Mouse (Mus musculus): ENCODE data around the gene Scube3. TPM values are rescaled to one million over a fixed set of nuclear protein-coding genes. Genes with fewer than 3 reads are reported as not detected.

Gene Scube3
- polyA plus RNA-seq, 1 experiment from 2014 or later = 8.6 TPM

GRCm38 (mm10) chr17:28195033-28195432 is 53.1 kb downstream of the Scube3 start:
- DNase-seq (ENCODE audit: low spot score) (no peak), ATAC-seq (ENCODE audit: low FRiP score) (no peak)
- Histone ChIP-seq H3K4me1 (replicated peaks; ENCODE audit: control insufficient read depth, insufficient read depth, low read length) (no peaks in the 10 kb centered on the region), H3K4me3 (ENCODE audit: low read depth, low read length) (no peak overlapping the region), H3K9me3 (ENCODE audit: control insufficient read depth, low read length) (no peaks in the 10 kb centered on the region), H3K4me2 (replicated peaks; ENCODE audit: low read depth, low read length) (no peak overlapping the region), H3K9ac (ENCODE audit: low read depth, low read length) (no peak overlapping the region), H3K36me3 (ENCODE audit: control insufficient read depth, insufficient read depth, low read length) (peaks cover 9% of the 10 kb centered on the region), H3K27me3 (ENCODE audit: control insufficient read depth, insufficient read depth, low read length) (no peaks in the 10 kb centered on the region), H3K27ac (ENCODE audit: low read depth, low read length) (no peak overlapping the region)
- WGBS = 93% methylated on average over 10 of the region's 10 CpGs

GRCm38 (mm10) chr17:28197646-28198045 is 55.7 kb downstream of the Scube3 start:
- Histone ChIP-seq H3K27me3 (ENCODE audit: control insufficient read depth, insufficient read depth, low read length) (no peaks in the 10 kb centered on the region), H3K9ac (ENCODE audit: low read depth, low read length) (no peak overlapping the region), H3K4me1 (replicated peaks; ENCODE audit: control insufficient read depth, insufficient read depth, low read length) (no peaks in the 10 kb centered on the region), H3K9me3 (ENCODE audit: control insufficient read depth, low read length) (no peaks in the 10 kb centered on the region), H3K36me3 (ENCODE audit: control insufficient read depth, insufficient read depth, low read length) (peaks cover 10% of the 10 kb centered on the region; the same call in 1 of the 2 replicates), H3K27ac (ENCODE audit: low read depth, low read length) (no peak overlapping the region), H3K4me2 (replicated peaks; ENCODE audit: low read depth, low read length) (no peak overlapping the region), H3K4me3 (ENCODE audit: low read depth, low read length) (no peak overlapping the region)
- no peak for DNase-seq (ENCODE audit: low spot score)
- 74% methylated on average over 18 of the region's 18 CpGs for WGBS
- no peak for ATAC-seq (ENCODE audit: low FRiP score)

- ATAC-seq (ENCODE audit: low FRiP score) (no peak), DNase-seq (ENCODE audit: low spot score) (no peak)
- no peaks in the 10 kb centered on the region for H3K27me3 ChIP-seq (ENCODE audit: control insufficient read depth, insufficient read depth, low read length)
- H3K4me1 ChIP-seq (replicated peaks; ENCODE audit: control insufficient read depth, insufficient read depth, low read length) = no peaks in the 10 kb centered on the region
- H3K4me2 ChIP-seq (replicated peaks; ENCODE audit: low read depth, low read length) = no peak overlapping the region
- H3K9me3 ChIP-seq (ENCODE audit: control insufficient read depth, low read length) = no peaks in the 10 kb centered on the region
- no peak overlapping the region for H3K4me3 ChIP-seq (ENCODE audit: low read depth, low read length)
- H3K27ac ChIP-seq (ENCODE audit: low read depth, low read length) = no peak overlapping the region
- 81% methylated on average over 14 of the region's 14 CpGs for WGBS
- no peak overlapping the region for H3K9ac ChIP-seq (ENCODE audit: low read depth, low read length)
- H3K36me3 ChIP-seq (ENCODE audit: control insufficient read depth, insufficient read depth, low read length) = 0 out of 2 replicates have a peak, but pooled peaks cover 3% of the 10 kb centered on the region
Observed at GRCm38 (mm10) chr17:28201982-28202381, 60.0 kb downstream of the Scube3 start.

- 39% methylated on average over 14 of the region's 14 CpGs for WGBS
Observed at GRCm38 (mm10) chr17:28204052-28204720, 62.2 kb downstream of the Scube3 start.

GRCm38 (mm10) chr17:28205443-28205842 is 63.5 kb downstream of the Scube3 start:
- ATAC-seq (ENCODE audit: low FRiP score) (no peak), DNase-seq (ENCODE audit: low spot score) (no peak)
- H3K4me1 ChIP-seq (replicated peaks; ENCODE audit: control insufficient read depth, insufficient read depth, low read length) = 0 out of 2 replicates have a peak, but pooled peaks cover 2% of the 10 kb centered on the region
- H3K4me3 ChIP-seq (ENCODE audit: low read depth, low read length) = no peak overlapping the region
- 0 out of 2 replicates have a peak, but pooled peaks cover 3% of the 10 kb centered on the region for H3K36me3 ChIP-seq (ENCODE audit: control insufficient read depth, insufficient read depth, low read length)
- no peaks in the 10 kb centered on the region for H3K9me3 ChIP-seq (ENCODE audit: control insufficient read depth, low read length)
- no peaks in the 10 kb centered on the region for H3K27me3 ChIP-seq (ENCODE audit: control insufficient read depth, insufficient read depth, low read length)
- WGBS = 89% methylated on average over 8 of the region's 8 CpGs
- no peak overlapping the region for H3K9ac ChIP-seq (ENCODE audit: low read depth, low read length)
- H3K4me2 ChIP-seq (replicated peaks; ENCODE audit: low read depth, low read length) = no peak overlapping the region
- H3K27ac ChIP-seq (ENCODE audit: low read depth, low read length) = no peak overlapping the region

More at GRCm38 (mm10) chr17:28204052-28204720, 62.2 kb downstream of the Scube3 start:
- 0 out of 2 replicates have a peak, but pooled peaks cover 3% of the 10 kb centered on the region for H3K36me3 ChIP-seq (ENCODE audit: control insufficient read depth, insufficient read depth, low read length)
- no peaks in the 10 kb centered on the region for H3K27me3 ChIP-seq (ENCODE audit: control insufficient read depth, insufficient read depth, low read length)
- H3K9ac ChIP-seq (ENCODE audit: low read depth, low read length) = no peak overlapping the region
- no peaks in the 10 kb centered on the region for H3K9me3 ChIP-seq (ENCODE audit: control insufficient read depth, low read length)
- H3K4me3 ChIP-seq (ENCODE audit: low read depth, low read length) = no peak overlapping the region
- H3K4me1 ChIP-seq (replicated peaks; ENCODE audit: control insufficient read depth, insufficient read depth, low read length) = 0 out of 2 replicates have a peak, but pooled peaks cover 2% of the 10 kb centered on the region
- no peak overlapping the region for H3K4me2 ChIP-seq (replicated peaks; ENCODE audit: low read depth, low read length)
- ATAC-seq (ENCODE audit: low FRiP score) (peak; percentile 33; the same call in 1 of the 2 replicates), DNase-seq (ENCODE audit: low spot score) (peak; percentile 76)
- H3K27ac ChIP-seq (ENCODE audit: low read depth, low read length) = no peak overlapping the region

- Histone ChIP-seq H3K4me2 (replicated peaks; ENCODE audit: low read depth, low read length) (no peak overlapping the region), H3K36me3 (ENCODE audit: control insufficient read depth, insufficient read depth, low read length) (no peaks in the 10 kb centered on the region), H3K9me3 (ENCODE audit: control insufficient read depth, low read length) (no peaks in the 10 kb centered on the region), H3K9ac (ENCODE audit: low read depth, low read length) (no peak overlapping the region), H3K4me3 (ENCODE audit: low read depth, low read length) (no peak overlapping the region), H3K27ac (ENCODE audit: low read depth, low read length) (peak overlapping the region; percentile 51; the same call in 1 of the 2 replicates), H3K4me1 (replicated peaks; ENCODE audit: control insufficient read depth, insufficient read depth, low read length) (0 out of 2 replicates have a peak, but pooled peaks cover 2% of the 10 kb centered on the region), H3K27me3 (ENCODE audit: control insufficient read depth, insufficient read depth, low read length) (no peaks in the 10 kb centered on the region)
- no peak for DNase-seq (ENCODE audit: low spot score)
- no peak for ATAC-seq (ENCODE audit: low FRiP score)
- 74% methylated on average over 8 of the region's 8 CpGs for WGBS
Observed at GRCm38 (mm10) chr17:28207092-28207491, 65.2 kb downstream of the Scube3 start.

- no peaks in the 10 kb centered on the region for H3K9me3 ChIP-seq (ENCODE audit: control insufficient read depth, low read length)
- H3K4me1 ChIP-seq (replicated peaks; ENCODE audit: control insufficient read depth, insufficient read depth, low read length) = 0 out of 2 replicates have a peak, but pooled peaks cover 2% of the 10 kb centered on the region
- H3K27me3 ChIP-seq (ENCODE audit: control insufficient read depth, insufficient read depth, low read length) = no peaks in the 10 kb centered on the region
- WGBS = 24% methylated on average over 26 of the region's 26 CpGs
- no peak within 1 kb of the TSS for H3K4me3 ChIP-seq (ENCODE audit: low read depth, low read length)
- ATAC-seq (ENCODE audit: low FRiP score) (peak; percentile 49; the same call in 1 of the 2 replicates), DNase-seq (ENCODE audit: low spot score) (peak; percentile 62)
- H3K36me3 ChIP-seq (ENCODE audit: control insufficient read depth, insufficient read depth, low read length) = no peaks in the 10 kb centered on the region
- H3K9ac ChIP-seq (ENCODE audit: low read depth, low read length) = peak within 1 kb of the TSS; percentile 28; the same call in 1 of the 2 replicates
- H3K4me2 ChIP-seq (replicated peaks; ENCODE audit: low read depth, low read length) = peak within 1 kb of the TSS; percentile 8; the same call in 1 of the 2 replicates
- peak within 1 kb of the TSS; percentile 51; the same call in 1 of the 2 replicates for H3K27ac ChIP-seq (ENCODE audit: low read depth, low read length)
Observed at GRCm38 (mm10) chr17:28207591-28208313, 65.8 kb downstream of the Scube3 start, which contains the start of gene Def6. Gene Def6 (plus strand): TSS chr17:28207778.

- H3K36me3 ChIP-seq (ENCODE audit: control insufficient read depth, insufficient read depth, low read length) = no peaks in the 10 kb centered on the region
- ATAC-seq (ENCODE audit: low FRiP score) (no peak), DNase-seq (ENCODE audit: low spot score) (no peak)
- 0 out of 2 replicates have a peak, but pooled peaks cover 2% of the 10 kb centered on the region for H3K4me1 ChIP-seq (replicated peaks; ENCODE audit: control insufficient read depth, insufficient read depth, low read length)
- no peaks in the 10 kb centered on the region for H3K27me3 ChIP-seq (ENCODE audit: control insufficient read depth, insufficient read depth, low read length)
- no peaks in the 10 kb centered on the region for H3K9me3 ChIP-seq (ENCODE audit: control insufficient read depth, low read length)
- H3K27ac ChIP-seq (ENCODE audit: low read depth, low read length) = no peak overlapping the region
- H3K9ac ChIP-seq (ENCODE audit: low read depth, low read length) = no peak overlapping the region
- H3K4me3 ChIP-seq (ENCODE audit: low read depth, low read length) = no peak overlapping the region
- H3K4me2 ChIP-seq (replicated peaks; ENCODE audit: low read depth, low read length) = no peak overlapping the region
- 90% methylated on average over 8 of the region's 8 CpGs for WGBS
Observed at GRCm38 (mm10) chr17:28208314-28208612, 66.3 kb downstream of the Scube3 start.

All from hindbrain, embryonic 11.5 days (tissue).